Mouse (Mus musculus) hindbrain, embryonic 12.5 days (tissue): ENCODE results near the gene Col5a1. TPM values are rescaled to one million over a fixed set of nuclear protein-coding genes. Genes with fewer than 3 reads are reported as not detected.
A peak's percentile ranks its signal among the peaks of the same experiment; 100 is the strongest.

Experiments used
- ATAC-seq: fragments of 200-750 bp; cut with Nextera tagmentation; 2 replicates; pipeline ENCODE4 v1.8.0; 2017; ENCODE audit warnings: moderate TSS enrichment; ENCODE audit not compliant: low FRiP score
- H3K27ac ChIP-seq: fragments of 300-500 bp; sonication (generic); 2 replicates; pipeline ENCODE4 v1.5.1; 2016; ENCODE audit warnings: mild to moderate bottlenecking
- H3K27me3 ChIP-seq: fragments of 300-500 bp; sonication (generic); 2 replicates; pipeline ENCODE4 v1.6.1; 2016; ENCODE audit warnings: mild to moderate bottlenecking
- H3K36me3 ChIP-seq: fragments of 300-500 bp; sonication (generic); 2 replicates; pipeline ENCODE4 v1.6.1; 2016; ENCODE audit warnings: mild to moderate bottlenecking
- H3K4me1 ChIP-seq: fragments of 300-500 bp; sonication (generic); 2 replicates; pipeline ENCODE4 v1.6.1; 2016
- H3K4me2 ChIP-seq: fragments of 300-500 bp; sonication (generic); replicated peaks from 2 replicates; pipeline ENCODE4 v1.6.1; 2016; ENCODE audit warnings: mild to moderate bottlenecking
- H3K4me3 ChIP-seq: fragments of 300-500 bp; sonication (generic); 2 replicates; pipeline ENCODE4 v1.5.1; 2016; ENCODE audit warnings: mild to moderate bottlenecking
- H3K9ac ChIP-seq: fragments of 300-500 bp; sonication (generic); 2 replicates; pipeline ENCODE4 v1.6.1; 2016; ENCODE audit warnings: mild to moderate bottlenecking, moderate library complexity
- H3K9me3 ChIP-seq: fragments of 300-500 bp; sonication (generic); replicated peaks from 2 replicates; pipeline ENCODE4 v1.6.1; 2016; ENCODE audit warnings: mild to moderate bottlenecking
- WGBS: fragments of 180-500 bp; shearing (Covaris S2); methylation state at CpG from one replicate; pipeline ENCODE4 v1.1.7; 2016; 5-methylcytosine and 5-hydroxymethylcytosine counted together
- polyA plus RNA-seq: library from polyadenylated mRNA; unstranded; fragments of >200 nt; fragmentation: Nextera tagmentation; extraction: Ambion mirVana; gene quantifications from 2 replicates; pipeline ENCODE4 v1.2.1, GENCODE M21; 2016

Gene Col5a1
- polyA plus RNA-seq, 1 experiment from 2014 or later: 45.9 TPM

GRCm38 (mm10) chr2:27871056-27871455, 15.2 kb upstream of the Col5a1 start:
- Histone ChIP-seq H3K9me3 (no peaks in the 10 kb centered on the region), H3K4me1 (no peaks in the 10 kb centered on the region), H3K27me3 (no peaks in the 10 kb centered on the region), H3K36me3 (no peaks in the 10 kb centered on the region), H3K27ac (no peak overlapping the region), H3K4me2 (no peak overlapping the region), H3K9ac (no peak overlapping the region), H3K4me3 (no peak overlapping the region)
- 63% methylated on average over 4 of the region's 4 CpGs for WGBS
- no peak for ATAC-seq

DNA sequence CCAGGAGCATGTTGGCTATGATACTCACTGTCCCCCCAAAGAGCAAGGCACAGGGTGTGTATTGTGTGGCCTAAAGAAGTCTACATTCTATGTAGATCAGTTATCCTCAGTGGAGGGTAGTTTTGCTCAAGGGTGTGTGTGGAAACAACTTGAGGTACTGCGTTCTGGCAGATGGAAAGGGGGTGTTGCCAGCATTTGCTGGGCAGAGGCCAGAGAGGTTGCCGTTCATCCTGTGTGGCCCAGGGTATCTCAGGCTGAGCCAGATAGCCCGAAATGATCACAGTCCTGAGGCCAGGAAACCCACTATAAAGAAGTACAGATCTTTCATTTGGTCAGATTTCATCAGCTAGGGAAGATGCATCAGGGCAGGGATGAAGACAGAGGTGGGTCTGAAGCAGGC, 13.9 kb upstream of the Col5a1 start:
- Histone ChIP-seq H3K9ac (no peak overlapping the region), H3K4me3 (no peak overlapping the region), H3K9me3 (no peaks in the 10 kb centered on the region), H3K4me1 (no peaks in the 10 kb centered on the region), H3K27ac (no peak overlapping the region), H3K36me3 (no peaks in the 10 kb centered on the region), H3K27me3 (no peaks in the 10 kb centered on the region), H3K4me2 (no peak overlapping the region)
- no peak for ATAC-seq
- WGBS: 86% methylated on average over 3 of the region's 3 CpGs

DNA sequence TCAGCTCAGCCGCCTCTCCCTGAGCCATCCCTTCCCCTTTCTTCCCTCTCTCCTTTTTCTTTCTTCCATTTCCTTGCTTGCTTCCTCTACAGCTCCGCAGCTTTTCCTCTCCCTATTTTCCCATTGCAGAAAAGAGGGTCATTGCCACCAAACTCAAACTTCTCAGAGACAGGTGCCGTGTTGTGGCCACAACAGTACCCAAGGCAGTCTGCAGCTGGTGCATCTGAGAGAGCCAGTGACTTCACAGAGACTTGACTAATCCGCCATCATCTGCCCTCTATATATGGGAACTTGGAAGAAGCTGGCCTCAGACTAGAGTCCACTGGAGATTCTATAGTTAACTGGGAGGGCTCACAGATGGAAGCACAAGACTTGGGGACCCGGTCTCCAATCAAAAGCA, 13.2 kb upstream of the Col5a1 start:
- no peaks in the 10 kb centered on the region for H3K4me1 ChIP-seq
- no peak for ATAC-seq
- H3K9ac ChIP-seq: no peak overlapping the region
- H3K27me3 ChIP-seq: no peaks in the 10 kb centered on the region
- H3K9me3 ChIP-seq: no peaks in the 10 kb centered on the region
- no peak overlapping the region for H3K27ac ChIP-seq
- no peak overlapping the region for H3K4me2 ChIP-seq
- H3K4me3 ChIP-seq: no peak overlapping the region
- no peaks in the 10 kb centered on the region for H3K36me3 ChIP-seq
- 81% methylated on average over 5 of the region's 5 CpGs for WGBS

DNA sequence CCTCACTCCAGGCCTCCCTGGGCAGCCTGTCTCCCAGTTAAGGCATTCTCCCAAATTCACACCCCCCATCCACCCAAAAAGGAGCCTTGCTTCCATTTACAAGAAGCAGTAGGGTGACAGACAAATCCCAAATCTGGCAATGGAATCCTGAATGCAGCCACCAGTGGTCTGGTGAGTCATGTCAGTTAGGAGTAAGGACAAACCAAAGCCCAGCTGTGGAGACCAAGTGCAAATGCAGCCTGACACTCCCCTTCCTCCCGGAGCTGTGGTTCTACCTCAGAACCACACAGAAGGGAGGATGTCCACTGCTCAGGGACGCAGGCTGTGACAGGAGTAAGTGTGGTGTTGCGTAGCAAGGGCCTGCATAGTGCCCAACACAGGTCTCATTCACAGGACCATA, 11.6 kb upstream of the Col5a1 start:
- Histone ChIP-seq H3K9ac (no peak overlapping the region), H3K27ac (no peak overlapping the region), H3K36me3 (no peaks in the 10 kb centered on the region), H3K4me3 (no peak overlapping the region), H3K9me3 (no peaks in the 10 kb centered on the region), H3K27me3 (no peaks in the 10 kb centered on the region), H3K4me1 (no peaks in the 10 kb centered on the region), H3K4me2 (no peak overlapping the region)
- WGBS: 84% methylated on average over 3 of the region's 3 CpGs
- ATAC-seq: no peak

DNA sequence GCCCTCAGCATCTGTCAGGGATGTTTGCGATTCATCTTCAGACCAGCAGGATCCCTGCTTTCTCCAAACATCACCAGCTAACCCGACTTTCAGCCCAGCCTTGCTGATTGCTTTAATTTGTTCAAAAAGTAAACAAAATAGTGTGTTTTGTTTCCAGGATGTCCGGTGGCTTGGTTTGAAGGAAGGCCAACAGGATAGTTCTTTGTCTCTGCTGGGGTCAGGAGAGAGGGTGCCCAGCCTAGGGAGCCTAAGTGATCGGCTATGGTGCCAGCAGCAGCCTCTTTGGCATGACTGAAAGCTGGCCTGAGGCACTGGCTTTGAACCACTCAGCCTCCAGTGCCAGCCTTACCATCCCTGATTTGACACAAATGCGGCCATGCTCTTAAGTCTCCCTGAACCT, 11.0 kb upstream of the Col5a1 start:
- 71% methylated on average over 5 of the region's 5 CpGs for WGBS
- no peaks in the 10 kb centered on the region for H3K27me3 ChIP-seq
- H3K4me2 ChIP-seq: no peak overlapping the region
- H3K9me3 ChIP-seq: no peaks in the 10 kb centered on the region
- no peak overlapping the region for H3K4me3 ChIP-seq
- H3K27ac ChIP-seq: no peak overlapping the region
- H3K36me3 ChIP-seq: no peaks in the 10 kb centered on the region
- H3K4me1 ChIP-seq: no peaks in the 10 kb centered on the region
- H3K9ac ChIP-seq: no peak overlapping the region
- no peak for ATAC-seq

- H3K36me3 ChIP-seq: no peaks in the 10 kb centered on the region
- H3K9me3 ChIP-seq: no peaks in the 10 kb centered on the region
- H3K4me3 ChIP-seq: no peak overlapping the region
- H3K4me2 ChIP-seq: no peak overlapping the region
- no peaks in the 10 kb centered on the region for H3K4me1 ChIP-seq
- no peaks in the 10 kb centered on the region for H3K27me3 ChIP-seq
- 79% methylated on average over 5 of the region's 5 CpGs for WGBS
- H3K9ac ChIP-seq: no peak overlapping the region
- no peak overlapping the region for H3K27ac ChIP-seq
- ATAC-seq: no peak
Observed at GRCm38 (mm10) chr2:27875786-27876185, 10.4 kb upstream of the Col5a1 start.

DNA sequence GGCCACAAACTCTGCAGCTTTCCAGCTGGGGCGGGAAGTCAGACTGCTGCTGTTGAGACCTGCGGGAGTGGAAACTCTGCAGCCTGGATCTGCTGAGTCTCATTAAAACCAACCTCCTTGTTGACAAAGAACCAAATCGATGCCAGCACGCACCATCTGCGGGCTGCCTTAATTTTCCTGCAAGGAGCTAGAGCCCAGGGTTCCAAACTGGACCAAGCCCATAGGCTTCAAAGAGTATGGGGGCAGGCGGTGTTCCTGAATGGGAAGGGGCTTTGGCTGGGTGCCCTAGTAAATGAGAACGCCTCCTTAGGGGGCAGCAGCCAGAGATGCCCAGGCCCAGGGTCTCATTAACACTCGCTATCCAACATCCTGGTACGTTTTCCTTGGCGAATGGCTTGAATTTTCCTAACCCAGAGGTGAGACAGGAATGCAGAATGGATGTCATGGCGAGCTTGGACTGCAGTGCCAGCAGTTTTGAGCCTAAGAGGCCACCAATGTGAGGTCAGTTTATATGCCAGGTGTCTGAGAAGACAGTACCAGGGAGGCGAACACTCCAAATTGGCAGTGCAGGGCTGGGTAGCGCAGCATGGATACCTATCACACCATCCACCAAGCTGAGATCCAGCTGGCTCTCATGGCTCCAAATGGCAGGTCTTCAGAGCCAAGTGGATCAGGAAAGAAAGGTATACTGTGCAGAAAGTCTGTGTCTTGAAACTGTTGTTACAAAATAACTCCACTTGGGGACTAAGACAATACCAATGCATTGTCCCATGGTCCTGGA, 9.3 kb upstream of the Col5a1 start:
- Histone ChIP-seq H3K9ac (no peak overlapping the region), H3K27me3 (no peaks in the 10 kb centered on the region), H3K4me3 (no peak overlapping the region), H3K27ac (no peak overlapping the region), H3K4me1 (no peaks in the 10 kb centered on the region), H3K36me3 (no peaks in the 10 kb centered on the region), H3K4me2 (no peak overlapping the region), H3K9me3 (no peaks in the 10 kb centered on the region)
- ATAC-seq: no peak
- 81% methylated on average over 13 of the region's 13 CpGs for WGBS

DNA sequence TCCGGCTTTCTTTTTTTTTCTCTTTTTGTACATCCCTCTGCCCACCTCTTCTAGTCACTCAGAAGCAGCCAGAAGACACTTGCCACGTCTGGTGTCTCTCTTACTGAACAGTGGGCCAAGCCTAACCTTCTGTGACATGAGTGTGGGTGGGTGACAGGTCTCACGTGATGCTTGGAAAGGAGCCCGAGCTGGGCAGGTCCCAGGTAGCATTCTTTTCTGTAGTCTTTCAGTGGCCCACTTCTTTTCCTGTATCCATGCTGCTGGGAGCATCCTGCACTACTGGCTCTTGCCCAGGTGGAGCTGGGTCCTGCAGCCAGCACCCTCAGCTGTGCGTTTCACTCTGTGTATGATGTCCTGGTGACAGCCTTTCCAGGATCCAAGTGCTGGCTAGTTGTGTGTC, 8.2 kb upstream of the Col5a1 start:
- Histone ChIP-seq H3K4me2 (no peak overlapping the region), H3K4me1 (no peaks in the 10 kb centered on the region), H3K9me3 (no peaks in the 10 kb centered on the region), H3K4me3 (no peak overlapping the region), H3K9ac (no peak overlapping the region), H3K36me3 (no peaks in the 10 kb centered on the region), H3K27ac (no peak overlapping the region), H3K27me3 (no peaks in the 10 kb centered on the region)
- no peak for ATAC-seq
- WGBS: 79% methylated on average over 5 of the region's 5 CpGs

DNA sequence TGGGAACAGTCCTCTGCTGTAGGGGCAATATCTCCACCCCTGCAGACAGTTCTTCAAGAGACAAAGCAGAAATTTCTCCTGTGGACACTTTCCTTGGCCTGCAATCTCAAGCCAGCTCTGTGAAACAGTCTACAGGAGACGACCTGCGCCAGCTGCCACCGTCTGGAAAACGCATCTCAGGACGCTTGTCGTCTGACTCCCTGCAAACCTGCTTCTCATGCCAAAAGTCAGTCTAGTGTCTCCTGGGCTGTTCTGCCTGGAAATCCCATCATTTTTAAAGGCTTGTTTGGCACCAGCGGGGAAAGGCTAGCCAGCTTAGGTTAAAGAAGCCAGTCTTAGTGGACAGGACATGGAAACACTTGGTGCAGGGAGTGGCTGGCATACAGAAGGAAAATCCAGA, 2.9 kb upstream of the Col5a1 start:
- no peaks in the 10 kb centered on the region for H3K9me3 ChIP-seq
- no peak for ATAC-seq
- peaks cover 29% of the 10 kb centered on the region for H3K4me1 ChIP-seq
- no peak overlapping the region for H3K9ac ChIP-seq
- no peak overlapping the region for H3K27ac ChIP-seq
- H3K36me3 ChIP-seq: no peaks in the 10 kb centered on the region
- WGBS: 72% methylated on average over 7 of the region's 7 CpGs
- no peak overlapping the region for H3K4me2 ChIP-seq
- H3K4me3 ChIP-seq: no peak overlapping the region
- H3K27me3 ChIP-seq: peaks cover 18% of the 10 kb centered on the region

GRCm38 (mm10) chr2:27885456-27886147, 623 bp upstream of the Col5a1 start:
- peaks cover 45% of the 10 kb centered on the region for H3K4me1 ChIP-seq
- H3K9ac ChIP-seq: peak overlapping the region; percentile 74
- peaks cover 26% of the 10 kb centered on the region for H3K27me3 ChIP-seq
- peak overlapping the region; percentile 66 for H3K27ac ChIP-seq
- peak overlapping the region; percentile 61 for H3K4me3 ChIP-seq
- H3K36me3 ChIP-seq: no peaks in the 10 kb centered on the region
- WGBS: 6% methylated on average over 12 of the region's 12 CpGs
- ATAC-seq: peak; percentile 79
- H3K9me3 ChIP-seq: no peaks in the 10 kb centered on the region
- H3K4me2 ChIP-seq: peak overlapping the region; percentile 92

GRCm38 (mm10) chr2:27886608-27887460, 609 bp downstream of the Col5a1 start:
- ATAC-seq: peak; percentile 38
- no peaks in the 10 kb centered on the region for H3K36me3 ChIP-seq
- peaks cover 26% of the 10 kb centered on the region for H3K27me3 ChIP-seq
- peak overlapping the region; percentile 92 for H3K4me2 ChIP-seq
- peak overlapping the region; percentile 61 for H3K4me3 ChIP-seq
- H3K4me1 ChIP-seq: peaks cover 45% of the 10 kb centered on the region
- H3K9me3 ChIP-seq: no peaks in the 10 kb centered on the region
- peak overlapping the region; percentile 74 for H3K9ac ChIP-seq
- peak overlapping the region; percentile 66 for H3K27ac ChIP-seq
- under 1% methylated on average over 66 of the region's 67 CpGs for WGBS
